Mouse (Mus musculus) layer of hippocampus, postnatal 10 days (tissue): ENCODE measurements at regions not wholly inside any gene's neighbourhood (a gene's known extent, or its start where the extent isn't known, plus 50 kb on each side); places are given as distances from the start of the nearest gene placed in this dataset.

Experiments
- DNase-seq, 2 experiments: peaks; one replicate each; pipeline ENCODE4 v3.0.0; 2021; ENCODE audit warnings: low spot score in 2 of 2

DNA sequence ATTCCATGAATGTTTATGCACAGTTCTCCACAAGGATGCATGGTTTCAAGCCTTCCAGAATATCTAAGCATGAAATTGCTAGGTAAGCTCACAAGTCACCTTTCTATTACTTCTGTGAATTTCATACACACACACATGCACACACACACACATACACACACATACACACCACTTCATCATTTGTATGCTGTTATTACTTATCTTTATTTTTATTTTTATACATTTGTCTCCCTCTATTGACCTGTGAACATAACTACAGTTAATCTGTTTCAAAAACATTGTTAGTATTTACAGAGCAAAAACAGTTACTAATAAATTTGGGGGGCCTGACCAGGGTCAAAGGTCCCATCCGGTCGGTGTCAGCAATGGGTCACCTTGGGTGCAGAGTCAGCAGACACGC is 212.6 kb upstream of the Depdc1a start:
- peak in 1 of 2 experiments; percentile 11 for DNase-seq

DNA sequence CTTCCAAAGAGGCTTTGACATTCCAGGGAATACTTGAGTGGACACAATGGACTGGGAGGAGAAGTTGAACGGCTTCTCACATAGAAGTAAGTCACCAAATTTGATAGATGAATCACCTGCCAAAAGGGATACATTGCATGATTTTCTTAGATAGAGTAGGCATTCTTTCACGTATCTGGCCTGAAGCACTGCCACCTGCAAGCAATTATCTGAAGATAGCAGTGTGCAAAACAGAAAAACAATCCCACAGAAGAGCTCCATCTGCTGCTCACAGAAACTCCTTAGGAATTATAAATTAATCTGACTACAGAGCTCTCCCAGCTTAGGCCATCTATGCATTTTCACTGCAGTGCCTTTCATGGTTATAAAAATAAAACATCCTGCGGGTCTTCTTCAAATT is 177.8 kb upstream of the Depdc1a start:
- no peak for DNase-seq

GRCm38 (mm10) chr3:159348053-159348452 is 147.2 kb upstream of the Depdc1a start:
- no peak for DNase-seq

- DNase-seq = no peak
These were observed 141.5 kb upstream of the Depdc1a start for GRCm38 (mm10) chr3:159353730-159354129.

- no peak for DNase-seq
These were observed 122.1 kb upstream of the Depdc1a start for GRCm38 (mm10) chr3:159373177-159373576.
